Mouse (Mus musculus): ENCODE results near the gene Dph1.
A peak's percentile ranks its signal among the peaks of the same experiment; 100 is the strongest.

- no peak for TF ChIP-seq POLR2A (IDR thresholded peaks at IDR 0.05; ENCODE audit: borderline replicate concordance, insufficient read depth, low read length)
- TF ChIP-seq CTCF (IDR thresholded peaks at IDR 0.05; ENCODE audit: borderline replicate concordance, insufficient read depth, low read depth, low read length) = peak; percentile 70
These were observed 25.4 kb downstream of the Dph1 start for GRCm38 (mm10) chr11:75165441-75166192.

All from cerebellum, adult 2 months (tissue).